Mouse (Mus musculus) urinary bladder, postnatal 36 days (tissue): ENCODE data around the gene Sik1.

ENCODE experiments used
- DNase-seq, 2 experiments: peaks; one replicate each; pipeline ENCODE4 v3.0.0; 2022; ENCODE audit warnings: low spot score in 2 of 2, mixed read lengths in 1 of 2

Gene Sik1

GRCm38 (mm10) chr17:31808082-31808875, 47.3 kb downstream of the Sik1 start:
- DNase-seq: no peak

- no peak for DNase-seq
Observed at GRCm38 (mm10) chr17:31806496-31806895, 49.1 kb downstream of the Sik1 start.

- DNase-seq: no peak
Observed at GRCm38 (mm10) chr17:31806025-31806424, 49.6 kb downstream of the Sik1 start.

- no peak for DNase-seq
Observed at GRCm38 (mm10) chr17:31805585-31805984, 50.0 kb downstream of the Sik1 start.

- DNase-seq: no peak
Observed at GRCm38 (mm10) chr17:31802272-31803017, 53.2 kb downstream of the Sik1 start.

- DNase-seq: no peak
Observed at GRCm38 (mm10) chr17:31800852-31801363, 54.7 kb downstream of the Sik1 start.

GRCm38 (mm10) chr17:31795893-31796292, 59.7 kb downstream of the Sik1 start:
- no peak for DNase-seq
